Mouse (Mus musculus): ENCODE data around the gene Dnajc7.

GRCm38 (mm10) chr11:100623867-100624266, 3.9 kb upstream of the Dnajc7 start:
- TF ChIP-seq POLR2A (IDR thresholded peaks at IDR 0.05; ENCODE audit: insufficient read length, low read depth), result peak; percentile 50
- no peak for TF ChIP-seq CEBPB (IDR thresholded peaks at IDR 0.05; ENCODE audit: insufficient read depth, poor library complexity, severe bottlenecking)
- no peak for TF ChIP-seq MAX (IDR thresholded peaks at IDR 0.05; ENCODE audit: low read depth)
